Mouse (Mus musculus) stomach, postnatal 0 days (tissue): ENCODE data around the gene 4430402I18Rik.
"Not testable (repeated sequence)": the region's sequence is repeated elsewhere in the genome, so short reads cannot be mapped to it uniquely, and the experiment has no call there.

ENCODE experiments used
- CTCF ChIP-seq: IDR thresholded peaks from 2 replicates; pipeline ENCODE4 v1.5.1; 2016; ENCODE audit warnings: antibody characterized with exemption, low read depth, mild to moderate bottlenecking, moderate library complexity
- EP300 ChIP-seq: optimal IDR thresholded peaks from 2 replicates; pipeline ENCODE3; 2016; ENCODE audit warnings: antibody characterized with exemption

DNA sequence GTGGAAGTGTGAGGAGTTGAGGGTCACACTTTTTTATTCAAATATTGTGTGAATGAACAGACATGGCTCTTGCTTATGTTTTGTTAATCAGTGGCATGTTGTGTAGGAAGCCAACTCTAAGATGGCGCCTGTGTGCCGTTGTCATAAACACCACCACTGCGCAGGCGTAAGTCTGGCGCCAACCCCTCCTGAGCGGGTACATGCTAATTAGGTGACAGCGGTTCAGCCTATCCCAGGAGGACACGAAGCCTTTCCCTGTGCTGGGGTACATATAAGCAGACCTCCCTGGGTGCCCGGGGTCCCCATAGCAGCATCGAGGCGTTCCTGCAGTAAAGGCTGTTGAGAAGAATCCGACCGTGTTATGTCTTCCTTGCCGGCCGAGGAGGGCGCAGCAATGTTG is 32.7 kb upstream of the 4430402I18Rik start:
- not testable (repeated sequence) for TF ChIP-seq CTCF, EP300
